Mouse (Mus musculus) thymus, adult 2 months (tissue): ENCODE results near the gene Sept3.

Experiments
- CTCF ChIP-seq: fragments of 200-500 bp; IDR thresholded peaks from 2 replicates; pipeline ENCODE4 v1.5.1; 2012; ENCODE audit warnings: mild to moderate bottlenecking, control low read depth, low read length, moderate library complexity, borderline replicate concordance; ENCODE audit not compliant: control insufficient read depth, poor library complexity, insufficient read depth; ENCODE audit errors: extremely low read depth
- POLR2A ChIP-seq: fragments of 200-500 bp; IDR thresholded peaks from 2 replicates; pipeline ENCODE4 v1.6.1; 2012; ENCODE audit warnings: mild to moderate bottlenecking, low read length, control low read depth, moderate library complexity; ENCODE audit not compliant: control insufficient read depth, poor library complexity, insufficient read depth; ENCODE audit errors: extremely low read depth

- no peak for TF ChIP-seq POLR2A
- TF ChIP-seq CTCF: no peak
Observed at GRCm38 (mm10) chr15:82252097-82252496, 22.6 kb upstream of the Sept3 start, which contains the start of gene 1500009C09Rik.
